Mouse (Mus musculus) spleen, adult 2 months (tissue): ENCODE measurements around the gene Pawr. TPM values are rescaled to one million over a fixed set of nuclear protein-coding genes. Genes with fewer than 3 reads are reported as not detected.
"Not testable (repeated sequence)": the region's sequence is repeated elsewhere in the genome, so short reads cannot be mapped to it uniquely, and the experiment has no call there.

Experiments
- DNase-seq, 2 experiments: peaks; one replicate each; pipeline versions ENCODE4 v3.0.0 to v3.0.0-alpha.2; 2012 to 2021; ENCODE audit warnings: low spot score in 2 of 2, low read depth in 1 of 2
- H3K27ac ChIP-seq: fragments of 200-500 bp; 2 replicates; pipeline ENCODE4 v1.5.1; 2012; ENCODE audit warnings: low read length, inconsistent platforms; ENCODE audit not compliant: insufficient read depth
- H3K27me3 ChIP-seq: fragments of 200-500 bp; 2 replicates; pipeline ENCODE4 v1.6.1; 2012; ENCODE audit warnings: mild to moderate bottlenecking, moderate library complexity, low read length, inconsistent platforms; ENCODE audit not compliant: control insufficient read depth, insufficient read depth
- H3K36me3 ChIP-seq: fragments of 200-500 bp; 2 replicates; pipeline ENCODE4 v1.6.1; 2012; ENCODE audit warnings: mild to moderate bottlenecking, low read length, inconsistent platforms; ENCODE audit not compliant: control insufficient read depth, insufficient read depth
- H3K4me1 ChIP-seq: fragments of 200-500 bp; 2 replicates; pipeline ENCODE4 v1.6.1; 2011; ENCODE audit warnings: inconsistent platforms; ENCODE audit not compliant: control insufficient read depth, insufficient read depth, insufficient read length
- H3K4me3 ChIP-seq: fragments of 200-500 bp; 2 replicates; pipeline ENCODE4 v1.5.1; 2011; ENCODE audit warnings: mild to moderate bottlenecking, inconsistent platforms; ENCODE audit not compliant: insufficient read depth, insufficient read length; ENCODE audit errors: extremely low read depth
- CTCF ChIP-seq: fragments of 200-500 bp; IDR thresholded peaks from 2 replicates; pipeline ENCODE4 v1.5.1; 2011; ENCODE audit warnings: mild to moderate bottlenecking, inconsistent platforms; ENCODE audit not compliant: insufficient read depth, insufficient read length, insufficient replicate concordance; ENCODE audit errors: extremely low read depth
- POLR2A ChIP-seq: fragments of 200-500 bp; IDR thresholded peaks from 2 replicates; pipeline ENCODE4 v1.6.1; 2011; ENCODE audit warnings: low read depth, low read length, inconsistent platforms
- WGBS: fragments of 180-500 bp; shearing (Covaris S2); methylation state at CpG from one replicate; pipeline ENCODE4 v1.1.7; 2018; 5-methylcytosine and 5-hydroxymethylcytosine counted together
- polyA plus RNA-seq: library from polyadenylated mRNA; depleted of rRNA; stranded (reverse); fragments of >200 nt; gene quantifications from 2 replicates; pipeline ENCODE4 v1.2.3, GENCODE M21; 2012

Pawr gene
- polyA plus RNA-seq, 1 experiment: 3.5 TPM

GRCm38 (mm10) chr10:108433976-108434375 is 102.1 kb downstream of the Pawr start:
- H3K4me3 ChIP-seq: no peak overlapping the region
- no peak for TF ChIP-seq POLR2A
- no peak for TF ChIP-seq CTCF

DNA sequence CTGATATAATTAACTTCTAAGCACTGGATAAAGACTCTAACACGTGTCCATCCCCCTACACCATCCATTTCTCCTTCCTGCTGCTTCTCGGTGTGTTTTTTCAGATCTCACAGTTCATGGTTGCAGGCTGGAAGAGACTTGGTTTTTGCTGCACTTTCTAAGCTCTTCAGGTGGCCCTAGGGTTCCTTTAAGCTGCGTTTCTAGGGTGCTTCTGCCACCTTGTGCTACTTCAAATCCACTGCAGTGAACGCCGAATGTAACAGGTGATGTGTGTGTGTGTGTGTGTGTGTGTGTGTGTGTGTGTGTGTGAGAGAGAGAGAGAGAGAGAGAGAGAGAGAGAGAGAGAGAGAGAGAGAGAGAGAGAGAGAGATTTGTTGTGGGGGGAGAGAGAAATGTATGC is 103.7 kb downstream of the Pawr start:
- Histone ChIP-seq H3K36me3 (no peaks in the 10 kb centered on the region), H3K27ac (no peak overlapping the region), H3K27me3 (no peaks in the 10 kb centered on the region), H3K4me1 (no peaks in the 10 kb centered on the region), H3K4me3 (no peak overlapping the region)
- 12% methylated on average over 5 of the region's 5 CpGs for WGBS
- no peak for DNase-seq
- TF ChIP-seq CTCF: no peak
- no peak for TF ChIP-seq POLR2A

More at GRCm38 (mm10) chr10:108433976-108434375, 102.1 kb downstream of the Pawr start:
- H3K4me1 ChIP-seq: no peaks in the 10 kb centered on the region
- no peak for DNase-seq
- WGBS: 7% methylated on average over 15 of the region's 15 CpGs
- H3K27ac ChIP-seq: no peak overlapping the region
- no peaks in the 10 kb centered on the region for H3K36me3 ChIP-seq
- H3K27me3 ChIP-seq: no peaks in the 10 kb centered on the region

GRCm38 (mm10) chr10:108436365-108436764 is 104.4 kb downstream of the Pawr start:
- 78% methylated on average over 8 of the region's 8 CpGs for WGBS
- TF ChIP-seq POLR2A (no peak), CTCF (no peak)
- H3K4me1 ChIP-seq: no peaks in the 10 kb centered on the region
- no peaks in the 10 kb centered on the region for H3K27me3 ChIP-seq
- H3K4me3 ChIP-seq: no peak overlapping the region
- DNase-seq: no peak
- H3K27ac ChIP-seq: no peak overlapping the region
- no peaks in the 10 kb centered on the region for H3K36me3 ChIP-seq

DNA sequence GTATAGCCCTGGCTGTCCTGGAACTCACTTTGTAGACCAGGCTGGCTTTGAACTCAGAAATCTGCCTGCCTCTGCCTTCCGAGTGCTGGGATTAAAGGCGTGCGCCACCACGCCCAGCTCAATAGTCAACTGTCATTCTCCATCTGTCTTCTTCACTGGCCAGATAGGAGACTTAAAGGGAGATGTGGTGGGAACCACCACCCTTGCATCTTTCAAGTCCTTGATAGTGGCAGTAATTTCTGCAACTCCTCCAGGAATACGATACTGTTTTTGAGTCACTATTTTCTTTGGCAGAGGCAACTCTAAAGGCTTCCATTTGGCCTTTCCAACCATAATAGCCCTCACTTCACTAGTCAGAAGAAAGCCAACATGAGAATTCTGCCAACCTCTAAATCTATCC is 108.3 kb downstream of the Pawr start:
- H3K36me3 ChIP-seq, H3K4me1 ChIP-seq, H3K27me3 ChIP-seq, H3K27ac ChIP-seq, DNase-seq, H3K4me3 ChIP-seq: not testable (repeated sequence)
- WGBS: 92% methylated on average over 5 of the region's 5 CpGs

- no peak for DNase-seq
- Histone ChIP-seq H3K27ac (no peak overlapping the region), H3K27me3 (no peaks in the 10 kb centered on the region; the same call in 1 of the 2 replicates), H3K4me3 (no peak overlapping the region), H3K36me3 (no peaks in the 10 kb centered on the region), H3K4me1 (no peaks in the 10 kb centered on the region)
- no peak for TF ChIP-seq CTCF
- TF ChIP-seq POLR2A: no peak
- 83% methylated on average over 19 of the region's 19 CpGs for WGBS
These were observed 112.3 kb downstream of the Pawr start for GRCm38 (mm10) chr10:108443931-108444876.

- no peaks in the 10 kb centered on the region for H3K4me1 ChIP-seq
- WGBS: 54% methylated on average over 4 of the region's 4 CpGs
- no peaks in the 10 kb centered on the region; the same call in 1 of the 2 replicates for H3K27me3 ChIP-seq
- TF ChIP-seq CTCF (no peak), POLR2A (no peak)
- no peak overlapping the region for H3K4me3 ChIP-seq
- no peak overlapping the region for H3K27ac ChIP-seq
- H3K36me3 ChIP-seq: no peaks in the 10 kb centered on the region
- no peak for DNase-seq
These were observed 113.2 kb downstream of the Pawr start for GRCm38 (mm10) chr10:108445123-108445522.

DNA sequence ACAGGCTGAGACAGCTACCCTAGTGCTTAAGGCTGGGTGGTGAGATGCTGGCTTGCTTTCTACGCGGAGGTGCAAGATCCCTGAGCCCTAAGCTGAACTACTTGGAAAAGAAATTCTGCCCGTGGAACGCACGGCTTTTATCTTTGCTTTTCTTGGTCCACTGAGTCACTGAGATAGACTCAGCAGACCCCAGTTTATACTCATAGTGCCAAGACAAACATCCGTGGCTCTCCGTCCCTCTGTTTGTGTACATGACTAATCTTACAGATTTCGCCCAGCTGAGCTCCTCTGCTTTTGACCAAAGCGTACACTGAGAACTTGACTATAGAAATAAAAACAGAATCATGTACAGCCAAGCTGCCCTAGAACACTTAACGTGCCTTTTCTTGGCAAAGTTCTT is 113.7 kb downstream of the Pawr start:
- no peak overlapping the region for H3K4me3 ChIP-seq
- TF ChIP-seq POLR2A: no peak
- no peak for TF ChIP-seq CTCF
- no peaks in the 10 kb centered on the region for H3K36me3 ChIP-seq
- no peak overlapping the region for H3K27ac ChIP-seq
- WGBS: 64% methylated on average over 10 of the region's 10 CpGs
- DNase-seq: no peak
- H3K4me1 ChIP-seq: no peaks in the 10 kb centered on the region
- no peaks in the 10 kb centered on the region; the same call in 1 of the 2 replicates for H3K27me3 ChIP-seq
